Mouse (Mus musculus): Measurements from ENCODE around the gene Lamc3.
A peak's percentile ranks its signal among the peaks of the same experiment; 100 is the strongest.

The Lamc3 gene

GRCm38 (mm10) chr2:31887030-31887429, at the start of gene Lamc3:
TSS of gene Lamc3 (plus strand) at chr2:31887291.
- no peak for ATAC-seq (ENCODE audit: insufficient number of reproducible peaks, low FRiP score, low TSS enrichment)

- no peak for ATAC-seq (ENCODE audit: insufficient number of reproducible peaks, low FRiP score, low TSS enrichment)
These were observed 48.2 kb upstream of the Lamc3 start for GRCm38 (mm10) chr2:31838868-31839267.

DNA sequence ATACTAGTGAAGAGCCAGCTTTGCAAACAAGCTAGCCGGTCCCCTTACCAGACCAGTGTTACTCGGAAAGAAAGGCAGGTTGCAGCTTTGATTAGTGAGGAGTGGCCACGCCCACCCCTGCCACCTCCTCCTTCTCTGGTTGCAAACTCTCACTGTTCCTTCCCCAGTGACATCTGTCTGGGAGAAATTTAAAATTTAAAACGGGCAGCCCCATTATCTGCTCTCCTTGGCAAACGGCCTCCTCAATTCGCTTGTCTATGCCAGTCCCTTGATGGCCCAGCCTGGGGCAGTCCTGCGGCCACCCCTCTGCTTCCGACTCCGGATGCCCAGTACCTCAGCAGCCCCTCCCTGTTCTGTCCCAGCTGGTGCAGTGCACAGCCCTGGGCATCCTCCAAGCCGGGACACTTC, 42.4 kb upstream of the Lamc3 start:
- ATAC-seq (ENCODE audit: insufficient number of reproducible peaks, low FRiP score, low TSS enrichment): no peak

DNA sequence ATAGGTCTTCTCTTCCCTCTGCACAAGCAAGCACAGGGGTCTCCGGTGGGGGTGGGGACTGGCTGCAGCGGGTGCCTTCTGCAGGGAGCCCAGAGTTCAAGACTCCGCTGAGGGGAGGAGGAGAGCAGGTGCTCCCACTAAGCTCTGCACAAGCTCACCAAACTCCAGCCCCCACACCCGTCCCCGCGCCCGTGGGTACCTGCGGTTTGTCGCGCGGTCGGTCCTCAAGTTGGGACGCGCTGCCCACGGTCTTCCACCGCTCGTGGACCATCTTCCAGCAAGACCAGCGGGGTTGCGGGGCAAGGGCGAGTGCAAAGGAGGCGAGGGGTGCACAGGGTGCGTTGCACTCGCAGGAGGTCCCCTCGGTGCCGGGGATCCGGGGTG, 41.6 kb upstream of the Lamc3 start:
- no peak for ATAC-seq (ENCODE audit: insufficient number of reproducible peaks, low FRiP score, low TSS enrichment)

DNA sequence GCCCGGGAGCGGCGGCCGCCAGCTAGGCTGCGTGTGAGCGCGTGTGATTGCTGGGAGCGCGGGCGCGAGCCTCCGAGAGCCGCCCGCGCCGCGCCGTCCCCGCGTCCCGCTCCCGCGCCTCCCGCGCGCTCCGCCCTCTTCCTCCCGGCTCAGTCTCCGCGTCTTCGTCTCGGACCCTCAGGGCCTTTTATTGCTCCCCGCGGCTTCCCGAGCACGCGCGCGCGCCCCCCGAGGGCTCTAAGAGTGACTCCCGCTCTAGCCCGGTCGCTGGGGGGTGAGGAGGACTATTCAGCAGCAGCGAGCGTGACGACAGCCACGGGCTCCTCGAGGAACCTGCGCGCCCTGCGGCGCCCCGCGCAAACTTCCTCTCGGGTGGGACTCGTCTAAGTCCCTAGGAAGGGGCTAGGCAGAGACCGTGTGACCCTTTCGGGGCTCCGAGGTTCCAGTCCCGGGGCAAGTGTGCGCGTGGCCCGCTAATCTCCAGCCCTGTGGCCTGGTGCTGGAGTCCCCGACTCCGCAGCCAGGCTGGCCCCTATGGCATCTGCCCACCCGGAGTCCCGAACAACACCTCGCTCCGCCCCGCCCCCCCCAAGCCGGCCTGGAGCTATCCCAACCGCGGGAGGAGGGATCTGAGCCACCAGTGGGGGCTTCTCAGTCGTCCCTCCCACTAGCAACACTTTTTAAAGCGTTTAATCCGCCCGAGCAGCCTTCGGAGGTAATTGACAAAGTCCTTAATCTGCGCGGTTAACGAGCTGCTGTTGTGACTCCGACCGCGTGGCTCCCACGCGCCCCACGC, 41.0 kb upstream of the Lamc3 start, which contains the start of gene Fibcd1:
TSS of gene Fibcd1 (minus strand) at position 110 of the 796 bp plus-strand sequence.
- ATAC-seq (ENCODE audit: insufficient number of reproducible peaks, low FRiP score, low TSS enrichment): 0 out of 2 replicates have a peak, but pooled peaks have one; percentile 34

- no peak for ATAC-seq (ENCODE audit: insufficient number of reproducible peaks, low FRiP score, low TSS enrichment)
These were observed 40.1 kb upstream of the Lamc3 start for GRCm38 (mm10) chr2:31846692-31847660.

- ATAC-seq (ENCODE audit: insufficient number of reproducible peaks, low FRiP score, low TSS enrichment): 0 out of 2 replicates have a peak, but pooled peaks have one; percentile 49
These were observed 39.2 kb upstream of the Lamc3 start for GRCm38 (mm10) chr2:31847908-31848307.

DNA sequence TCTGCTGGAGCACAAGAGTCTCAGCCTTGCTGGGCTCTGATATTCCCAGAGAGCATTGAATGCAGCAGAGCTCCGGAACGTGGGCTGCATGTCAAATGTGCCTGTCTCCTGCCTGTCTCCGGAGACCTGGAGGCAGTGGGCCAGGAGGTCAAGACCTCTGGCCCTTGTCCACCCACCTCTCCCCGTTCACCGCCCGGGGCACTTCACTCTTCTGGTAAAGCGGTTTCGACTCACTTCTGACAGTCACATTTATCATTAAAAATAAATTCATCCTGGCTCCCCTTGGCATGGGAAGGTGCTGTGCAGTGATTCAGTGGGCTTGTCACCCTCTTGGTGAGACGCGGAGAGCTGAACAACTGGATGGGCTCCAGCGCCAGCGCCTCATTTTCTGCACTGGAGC, 37.0 kb upstream of the Lamc3 start:
- no peak for ATAC-seq (ENCODE audit: insufficient number of reproducible peaks, low FRiP score, low TSS enrichment)

- ATAC-seq (ENCODE audit: insufficient number of reproducible peaks, low FRiP score, low TSS enrichment): no peak
These were observed 31.1 kb upstream of the Lamc3 start for GRCm38 (mm10) chr2:31855991-31856390.

DNA sequence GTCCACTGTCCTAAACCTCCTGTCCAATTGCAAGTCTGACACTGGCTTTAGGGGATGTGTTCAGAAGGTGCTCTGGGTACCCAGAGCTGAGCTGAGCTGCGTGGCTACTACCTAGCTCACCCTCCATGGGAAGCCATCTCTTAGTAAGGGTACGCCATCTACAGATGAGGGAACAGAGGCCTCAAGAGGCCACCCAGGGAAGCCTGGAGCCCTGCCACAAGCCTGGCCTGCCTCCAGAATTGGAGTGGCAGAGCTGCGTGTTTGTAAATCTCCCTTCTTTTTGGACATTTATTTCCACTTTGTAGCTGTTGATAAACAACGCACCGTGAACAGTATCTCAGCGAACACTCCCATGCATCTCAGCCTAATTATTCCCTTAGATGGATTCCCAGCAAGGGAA, 29.9 kb upstream of the Lamc3 start:
- ATAC-seq (ENCODE audit: insufficient number of reproducible peaks, low FRiP score, low TSS enrichment): no peak

DNA sequence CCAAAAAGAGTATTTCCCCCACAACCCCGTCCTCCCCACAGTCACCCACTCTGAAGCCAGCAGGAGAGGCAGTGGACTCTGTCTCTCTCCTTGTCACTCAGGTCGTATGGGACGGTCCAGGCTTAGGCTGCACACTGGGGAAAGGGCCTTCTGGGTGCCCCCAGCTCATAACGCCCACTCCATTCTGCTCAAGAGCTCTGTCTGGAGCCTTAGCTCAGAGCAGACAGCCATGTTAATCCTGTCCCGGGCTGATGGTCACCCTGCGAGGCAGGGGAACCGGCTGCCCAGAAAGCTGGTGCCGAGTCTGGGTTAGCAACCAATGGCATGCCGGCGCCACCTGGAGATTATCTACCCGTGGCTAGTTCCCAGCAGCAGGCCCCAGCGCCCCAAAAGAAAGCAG, 28.6 kb upstream of the Lamc3 start:
- no peak for ATAC-seq (ENCODE audit: insufficient number of reproducible peaks, low FRiP score, low TSS enrichment)

GRCm38 (mm10) chr2:31862919-31863318, 24.2 kb upstream of the Lamc3 start:
- ATAC-seq (ENCODE audit: insufficient number of reproducible peaks, low FRiP score, low TSS enrichment): no peak

GRCm38 (mm10) chr2:31863766-31864165, 23.3 kb upstream of the Lamc3 start:
- ATAC-seq (ENCODE audit: insufficient number of reproducible peaks, low FRiP score, low TSS enrichment): no peak

DNA sequence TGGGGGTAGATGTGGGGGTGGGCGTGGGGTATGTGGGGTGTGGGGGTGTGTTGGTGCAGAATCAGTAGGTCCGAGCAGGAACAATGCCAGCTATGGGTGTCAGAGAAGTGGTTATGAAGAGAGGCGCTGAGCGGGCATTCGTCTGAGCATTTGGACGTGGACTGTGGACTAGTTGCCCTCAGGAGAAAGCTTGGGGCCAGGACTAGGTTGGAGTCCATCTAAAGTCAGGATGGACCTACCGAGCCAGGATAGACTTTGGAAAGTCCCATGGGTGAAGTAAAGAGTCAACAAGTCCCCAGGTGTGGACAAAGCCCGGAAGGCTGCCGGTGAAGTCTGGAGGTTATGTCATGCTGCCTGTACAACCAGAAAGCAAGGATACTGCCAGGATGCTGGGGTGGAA, 22.2 kb upstream of the Lamc3 start:
- ATAC-seq (ENCODE audit: insufficient number of reproducible peaks, low FRiP score, low TSS enrichment): no peak

- no peak for ATAC-seq (ENCODE audit: insufficient number of reproducible peaks, low FRiP score, low TSS enrichment)
These were observed 21.8 kb upstream of the Lamc3 start for GRCm38 (mm10) chr2:31865322-31865721.

GRCm38 (mm10) chr2:31865794-31866193, 21.3 kb upstream of the Lamc3 start:
- ATAC-seq (ENCODE audit: insufficient number of reproducible peaks, low FRiP score, low TSS enrichment): no peak

- no peak for ATAC-seq (ENCODE audit: insufficient number of reproducible peaks, low FRiP score, low TSS enrichment)
These were observed 19.1 kb upstream of the Lamc3 start for GRCm38 (mm10) chr2:31867773-31868537.

- ATAC-seq (ENCODE audit: insufficient number of reproducible peaks, low FRiP score, low TSS enrichment): no peak
These were observed 18.4 kb upstream of the Lamc3 start for GRCm38 (mm10) chr2:31868538-31869164.

GRCm38 (mm10) chr2:31869692-31870091, 17.4 kb upstream of the Lamc3 start:
- ATAC-seq (ENCODE audit: insufficient number of reproducible peaks, low FRiP score, low TSS enrichment): no peak

DNA sequence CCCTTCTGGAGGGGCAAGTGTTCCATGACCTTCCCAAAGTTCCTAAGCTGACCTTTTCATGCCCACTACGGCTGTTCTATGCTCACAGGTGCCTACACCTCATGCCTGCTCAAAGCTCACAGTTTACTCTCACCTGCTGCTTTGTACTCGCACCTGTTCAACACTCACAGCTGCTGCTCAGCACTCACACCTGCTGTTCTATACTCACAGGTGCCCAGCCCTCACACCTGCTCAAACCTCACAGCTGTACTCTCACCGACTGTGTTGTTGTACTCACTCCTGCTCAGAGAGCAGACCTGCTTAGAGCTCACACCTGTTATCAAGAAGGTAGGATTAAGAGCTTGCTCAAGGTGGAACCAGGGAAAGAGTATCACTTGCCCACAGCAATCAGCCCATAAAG, 16.4 kb upstream of the Lamc3 start:
- no peak for ATAC-seq (ENCODE audit: insufficient number of reproducible peaks, low FRiP score, low TSS enrichment)

Measured in cerebellum, adult (tissue).